Mouse (Mus musculus): ENCODE measurements around the gene Ttll1. TPM values are rescaled to one million over a fixed set of nuclear protein-coding genes. Genes with fewer than 3 reads are reported as not detected.

The Ttll1 gene
- polyA plus RNA-seq, 1 experiment from 2014 or later: 13.8 TPM

DNA sequence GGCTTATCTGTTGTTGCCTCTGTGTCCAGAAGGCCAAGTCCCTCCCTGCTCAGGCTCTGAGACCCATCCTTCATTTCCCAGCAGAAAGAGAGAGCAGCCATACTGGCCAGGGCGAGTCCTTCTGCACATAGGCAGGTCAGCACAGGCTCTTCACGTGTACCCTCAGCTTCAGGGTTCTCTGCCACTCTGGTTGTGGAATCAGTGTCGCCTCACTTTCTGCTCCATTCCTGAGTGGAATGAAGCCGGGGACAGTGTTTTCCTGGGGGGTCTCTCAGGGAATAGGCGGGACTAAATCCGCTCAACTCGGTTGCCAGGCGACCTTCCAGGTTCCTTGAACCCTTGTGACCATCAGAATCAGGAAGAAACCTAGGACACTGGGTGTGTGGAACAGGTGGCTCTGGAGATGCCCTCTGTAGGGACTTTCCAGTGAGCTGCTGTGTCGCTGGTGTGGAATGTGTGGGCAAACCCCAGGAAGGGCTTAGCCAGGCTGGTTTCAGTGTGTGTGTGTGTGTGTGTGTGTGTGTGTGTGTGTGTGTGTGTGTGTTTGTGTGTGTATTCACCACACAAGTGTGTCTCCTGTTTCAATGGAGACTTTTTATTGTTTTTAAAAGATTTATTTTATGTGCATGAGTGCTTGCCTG, 31.1 kb upstream of the Ttll1 start:
- no peak overlapping the region for H3K9ac ChIP-seq (replicated peaks; ENCODE audit: low read depth)
- no peak for DNase-seq (ENCODE audit: low spot score)
- ATAC-seq: no peak
- H3K9me3 ChIP-seq (ENCODE audit: low read length): no peaks in the 10 kb centered on the region
- no peak overlapping the region for H3K4me2 ChIP-seq (replicated peaks; ENCODE audit: low read depth, low read length)
- no peaks in the 10 kb centered on the region for H3K27me3 ChIP-seq (replicated peaks; ENCODE audit: insufficient read depth, low read length)
- H3K4me3 ChIP-seq (ENCODE audit: low read depth, low read length): no peak overlapping the region
- no peak for TF ChIP-seq EP300 (IDR thresholded peaks at IDR 0.05)
- TF ChIP-seq CTCF (IDR thresholded peaks at IDR 0.05): no peak
- H3K36me3 ChIP-seq (ENCODE audit: insufficient read depth, low read length): peaks cover 13% of the 10 kb centered on the region; the same call in 1 of the 2 replicates
- H3K27ac ChIP-seq (ENCODE audit: low read length): no peak overlapping the region
- peaks cover 8% of the 10 kb centered on the region for H3K4me1 ChIP-seq (ENCODE audit: insufficient read depth, low read depth, low read length)
- 73% methylated on average over 9 of the region's 9 CpGs for WGBS

DNA sequence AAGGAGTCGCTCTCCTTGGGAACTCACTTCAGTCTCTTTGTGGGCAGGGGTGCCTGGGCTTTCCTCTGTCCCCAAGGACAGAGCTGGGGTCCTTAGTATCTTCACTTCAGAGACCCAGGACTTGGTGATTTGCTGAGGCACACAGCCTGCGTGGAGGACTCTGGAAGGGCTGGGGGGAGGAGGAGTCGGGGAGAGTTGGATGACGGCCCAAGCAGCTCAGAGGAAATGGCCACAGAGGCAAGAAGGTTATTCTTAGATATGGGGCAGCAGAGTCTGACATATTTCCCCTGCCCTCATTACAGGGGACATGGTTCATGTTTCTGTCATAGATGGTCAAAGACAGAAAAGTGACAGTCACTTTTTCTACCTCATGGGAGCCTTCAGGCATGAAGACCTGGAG, 29.2 kb upstream of the Ttll1 start:
- no peak for TF ChIP-seq EP300 (IDR thresholded peaks at IDR 0.05)
- TF ChIP-seq CTCF (IDR thresholded peaks at IDR 0.05): no peak
- H3K4me2 ChIP-seq (replicated peaks; ENCODE audit: low read depth, low read length): no peak overlapping the region
- WGBS: 39% methylated on average over 4 of the region's 4 CpGs
- H3K9me3 ChIP-seq (ENCODE audit: low read length): no peaks in the 10 kb centered on the region
- no peak overlapping the region for H3K9ac ChIP-seq (replicated peaks; ENCODE audit: low read depth)
- peaks cover 8% of the 10 kb centered on the region for H3K4me1 ChIP-seq (ENCODE audit: insufficient read depth, low read depth, low read length)
- no peaks in the 10 kb centered on the region for H3K36me3 ChIP-seq (ENCODE audit: insufficient read depth, low read length)
- H3K27me3 ChIP-seq (replicated peaks; ENCODE audit: insufficient read depth, low read length): no peaks in the 10 kb centered on the region
- ATAC-seq (peak; percentile 52), DNase-seq (ENCODE audit: low spot score) (peak; percentile 48)
- H3K27ac ChIP-seq (ENCODE audit: low read length): no peak overlapping the region
- H3K4me3 ChIP-seq (ENCODE audit: low read depth, low read length): no peak overlapping the region

DNA sequence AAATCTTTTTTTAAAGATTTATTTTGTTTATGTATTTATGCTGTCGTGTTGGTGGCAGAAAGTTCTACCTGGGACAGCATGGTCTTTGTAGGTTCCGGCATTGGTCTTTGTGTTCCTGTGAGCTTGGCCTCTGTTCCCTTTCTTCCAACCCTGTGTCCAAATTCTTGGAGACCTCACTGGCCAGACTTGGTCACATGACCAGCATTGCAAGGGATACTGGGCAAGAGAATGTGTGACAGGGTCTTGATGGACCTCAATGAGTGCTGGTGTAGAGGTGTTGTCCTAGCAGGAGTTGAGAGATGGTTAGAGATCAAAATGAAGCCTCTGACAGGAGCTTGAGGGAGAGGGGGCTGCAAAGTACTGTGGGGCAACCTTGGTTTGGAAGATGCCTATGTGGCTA, 28.2 kb upstream of the Ttll1 start:
- Histone ChIP-seq H3K4me1 (ENCODE audit: insufficient read depth, low read depth, low read length) (peaks cover 8% of the 10 kb centered on the region), H3K36me3 (ENCODE audit: insufficient read depth, low read length) (no peaks in the 10 kb centered on the region), H3K27me3 (replicated peaks; ENCODE audit: insufficient read depth, low read length) (no peaks in the 10 kb centered on the region), H3K4me3 (ENCODE audit: low read depth, low read length) (no peak overlapping the region), H3K9ac (replicated peaks; ENCODE audit: low read depth) (no peak overlapping the region), H3K9me3 (ENCODE audit: low read length) (no peaks in the 10 kb centered on the region), H3K4me2 (replicated peaks; ENCODE audit: low read depth, low read length) (no peak overlapping the region), H3K27ac (ENCODE audit: low read length) (0 out of 2 replicates have a peak overlapping the region, but pooled peaks have one; percentile 6)
- DNase-seq (ENCODE audit: low spot score) (no peak), ATAC-seq (no peak)
- no peak for TF ChIP-seq CTCF (IDR thresholded peaks at IDR 0.05)
- TF ChIP-seq EP300 (IDR thresholded peaks at IDR 0.05): no peak
- 96% methylated on average over 2 of the region's 2 CpGs for WGBS

DNA sequence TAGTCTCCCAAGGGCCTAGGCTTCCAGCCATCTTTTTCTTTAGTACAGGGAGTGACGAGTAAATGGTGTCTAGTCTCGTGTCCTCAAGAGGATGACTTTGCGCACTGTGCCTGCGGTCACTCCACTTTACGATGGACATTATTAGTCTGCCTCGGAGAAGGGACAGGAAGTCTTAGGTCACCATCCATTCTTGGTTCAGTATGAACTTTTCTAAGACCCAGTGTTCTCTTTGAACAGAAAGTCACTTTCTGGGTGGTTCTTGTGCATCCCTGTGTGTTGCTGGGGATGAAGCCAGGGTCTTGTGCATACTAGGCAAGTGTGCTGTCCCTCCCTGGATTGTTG, 25.2 kb upstream of the Ttll1 start:
- Histone ChIP-seq H3K4me2 (replicated peaks; ENCODE audit: low read depth, low read length) (no peak overlapping the region), H3K27me3 (replicated peaks; ENCODE audit: insufficient read depth, low read length) (no peaks in the 10 kb centered on the region), H3K4me3 (ENCODE audit: low read depth, low read length) (no peak overlapping the region), H3K9me3 (ENCODE audit: low read length) (no peaks in the 10 kb centered on the region), H3K27ac (ENCODE audit: low read length) (peak overlapping the region; percentile 77), H3K36me3 (ENCODE audit: insufficient read depth, low read length) (no peaks in the 10 kb centered on the region), H3K9ac (replicated peaks; ENCODE audit: low read depth) (no peak overlapping the region), H3K4me1 (ENCODE audit: insufficient read depth, low read depth, low read length) (peaks cover 14% of the 10 kb centered on the region)
- 54% methylated on average over 6 of the region's 6 CpGs for WGBS
- TF ChIP-seq CTCF (IDR thresholded peaks at IDR 0.05): no peak
- TF ChIP-seq EP300 (IDR thresholded peaks at IDR 0.05): no peak
- ATAC-seq (peak; percentile 42), DNase-seq (ENCODE audit: low spot score) (no peak)

DNA sequence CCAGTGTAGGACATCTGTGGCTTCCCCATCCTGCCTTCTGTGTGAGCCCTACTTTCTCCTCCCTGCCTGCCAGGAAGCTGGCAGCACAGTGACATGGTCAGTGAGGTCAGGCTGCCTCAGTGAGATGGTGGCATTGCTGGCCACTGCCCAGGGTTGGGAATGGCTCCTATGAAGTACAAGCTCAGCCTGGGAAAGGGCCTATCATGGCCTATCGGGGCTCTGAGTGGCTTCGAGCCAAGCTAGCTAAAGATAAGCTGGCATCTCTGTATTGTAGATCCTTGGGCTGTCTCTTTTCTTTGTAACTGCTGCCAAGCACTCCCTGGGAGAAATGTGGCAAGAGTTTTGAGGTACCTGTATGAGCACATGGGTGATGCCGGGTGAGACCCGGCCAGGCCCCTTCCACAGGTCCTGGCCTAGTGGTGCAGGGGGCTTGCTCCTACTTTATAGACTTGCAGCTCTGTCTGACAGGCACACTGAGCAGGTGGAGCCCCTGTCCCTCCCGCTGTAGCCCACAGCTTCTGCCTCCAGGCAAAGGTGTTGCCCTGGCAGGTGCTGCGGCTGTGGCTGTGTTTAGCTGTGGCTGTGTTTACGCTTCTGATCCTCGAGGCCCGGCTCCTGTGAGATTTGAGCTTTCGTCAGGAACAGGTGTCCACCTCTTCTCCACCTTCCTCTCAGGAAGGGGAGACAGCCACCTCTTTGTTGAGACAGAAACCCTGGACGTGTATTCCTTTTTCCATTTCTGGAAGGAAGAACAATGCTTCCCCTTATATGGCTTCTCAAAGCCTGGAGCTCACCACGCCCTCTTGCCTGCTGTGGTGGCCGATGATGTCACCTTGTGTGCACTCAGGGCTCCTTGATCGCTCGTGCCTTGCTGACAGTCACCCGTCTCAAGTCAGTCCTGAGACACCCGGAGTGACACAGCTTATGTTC, 24.5 kb upstream of the Ttll1 start:
- peak; percentile 83 for ATAC-seq
- Histone ChIP-seq H3K9me3 (ENCODE audit: low read length) (no peaks in the 10 kb centered on the region), H3K4me1 (ENCODE audit: insufficient read depth, low read depth, low read length) (peaks cover 19% of the 10 kb centered on the region), H3K27me3 (replicated peaks; ENCODE audit: insufficient read depth, low read length) (no peaks in the 10 kb centered on the region), H3K4me2 (replicated peaks; ENCODE audit: low read depth, low read length) (no peak overlapping the region), H3K9ac (replicated peaks; ENCODE audit: low read depth) (no peak overlapping the region), H3K27ac (ENCODE audit: low read length) (peak overlapping the region; percentile 77), H3K4me3 (ENCODE audit: low read depth, low read length) (no peak overlapping the region), H3K36me3 (ENCODE audit: insufficient read depth, low read length) (no peaks in the 10 kb centered on the region)
- DNase-seq (ENCODE audit: low spot score): peak; percentile 87
- WGBS: 29% methylated on average over 17 of the region's 17 CpGs
- TF ChIP-seq EP300 (IDR thresholded peaks at IDR 0.05) (no peak), CTCF (IDR thresholded peaks at IDR 0.05) (no peak)

DNA sequence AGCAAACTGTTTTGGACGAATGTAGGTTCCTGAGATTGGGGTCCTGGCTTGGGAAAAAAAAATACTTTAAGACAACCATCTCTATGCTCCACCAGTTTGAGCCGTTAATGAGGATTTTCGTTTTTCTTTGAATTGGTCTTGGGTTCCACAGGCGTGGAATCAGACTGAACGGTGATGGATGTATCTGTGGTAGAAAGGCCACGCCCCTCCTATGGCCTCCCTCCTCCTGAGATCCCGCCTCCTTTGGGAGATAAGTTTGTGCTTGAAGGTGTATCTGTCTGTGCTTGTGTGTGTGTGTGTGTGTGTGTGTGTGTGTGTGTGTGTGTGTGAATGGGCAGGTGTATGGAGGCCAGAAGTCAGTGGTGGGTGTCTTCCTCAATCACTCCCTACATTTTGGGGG, 21.9 kb upstream of the Ttll1 start:
- 72% methylated on average over 7 of the region's 7 CpGs for WGBS

More for the DNA sequence above, 21.9 kb upstream of the Ttll1 start:
- no peak overlapping the region for H3K4me3 ChIP-seq (ENCODE audit: low read depth, low read length)
- H3K27me3 ChIP-seq (replicated peaks; ENCODE audit: insufficient read depth, low read length): no peaks in the 10 kb centered on the region
- H3K36me3 ChIP-seq (ENCODE audit: insufficient read depth, low read length): no peaks in the 10 kb centered on the region
- H3K27ac ChIP-seq (ENCODE audit: low read length): no peak overlapping the region
- ATAC-seq (no peak), DNase-seq (ENCODE audit: low spot score) (no peak)
- no peak overlapping the region for H3K4me2 ChIP-seq (replicated peaks; ENCODE audit: low read depth, low read length)
- TF ChIP-seq EP300 (IDR thresholded peaks at IDR 0.05) (no peak), CTCF (IDR thresholded peaks at IDR 0.05) (no peak)
- peaks cover 29% of the 10 kb centered on the region for H3K4me1 ChIP-seq (ENCODE audit: insufficient read depth, low read depth, low read length)
- H3K9me3 ChIP-seq (ENCODE audit: low read length): no peaks in the 10 kb centered on the region
- H3K9ac ChIP-seq (replicated peaks; ENCODE audit: low read depth): no peak overlapping the region
